Mouse (Mus musculus): ENCODE results near the gene 3110040M04Rik.

Gene 3110040M04Rik

GRCm38 (mm10) chr1:151192739-151193138, 11.2 kb upstream of the 3110040M04Rik start:
- 91% methylated on average over 15 of the region's 15 CpGs for whole genome bisulfite sequencing

DNA sequence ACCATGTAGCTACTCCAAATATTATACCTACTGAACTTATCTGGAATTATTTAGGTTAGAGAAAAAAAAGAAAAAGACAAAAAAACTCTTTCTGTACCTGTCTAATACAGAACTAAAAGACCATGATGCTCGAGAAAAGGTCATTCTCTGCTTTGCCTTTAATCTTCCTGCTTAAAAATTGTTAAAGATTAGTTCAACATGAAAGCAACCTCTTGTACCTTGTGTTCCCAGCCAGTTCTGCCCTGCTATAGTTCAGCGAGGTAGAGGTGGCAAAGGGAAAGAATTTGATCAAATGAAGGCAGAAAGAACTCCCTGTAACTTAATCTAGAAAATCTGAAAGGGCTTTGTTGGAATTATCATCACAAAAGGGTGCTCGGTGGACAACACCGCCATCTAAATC, 7.9 kb upstream of the 3110040M04Rik start:
- WGBS: 84% methylated on average over 4 of the region's 4 CpGs

GRCm38 (mm10) chr1:151196690-151197089, 7.2 kb upstream of the 3110040M04Rik start:
- 97% methylated on average over 3 of the region's 3 CpGs for WGBS

DNA sequence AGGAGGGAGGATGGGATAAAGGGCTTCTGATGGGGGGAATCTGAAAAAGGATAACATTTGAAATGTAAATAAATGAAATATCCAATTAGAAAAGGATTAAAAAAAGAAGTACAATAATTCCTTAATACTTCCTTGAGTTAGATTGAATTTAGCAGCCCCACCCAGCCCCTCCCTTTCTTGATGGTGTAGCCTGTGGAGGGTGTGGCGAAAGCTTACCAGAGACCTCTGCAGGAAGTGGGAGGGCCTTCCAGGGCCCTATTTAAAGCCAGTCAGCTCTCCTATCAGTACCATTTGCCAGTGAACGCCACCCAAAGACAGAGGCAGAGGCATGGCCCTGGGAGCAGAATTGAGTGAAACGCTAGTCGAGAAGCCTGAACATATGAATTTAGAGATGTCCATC, 5.8 kb upstream of the 3110040M04Rik start, which contains the start of gene Gm47995:
Gene Gm47995, plus strand, starts transcription at position 329 of the 400 bp plus-strand sequence.
- 100% methylated on average over 1 of the region's 4 CpGs for WGBS

GRCm38 (mm10) chr1:151202771-151203170, 1.1 kb upstream of the 3110040M04Rik start:
- 79% methylated on average over 4 of the region's 5 CpGs for WGBS

- whole genome bisulfite sequencing: 65% methylated on average over 4 of the region's 5 CpGs
Measured at GRCm38 (mm10) chr1:151208493-151208892, 4.6 kb downstream of the 3110040M04Rik start.

GRCm38 (mm10) chr1:151209824-151210355, 6.0 kb downstream of the 3110040M04Rik start, which contains the start of gene Gm47996:
TSS of gene Gm47996 (plus strand) at chr1:151210131.
- 98% methylated on average over 4 of the region's 8 CpGs for WGBS

DNA sequence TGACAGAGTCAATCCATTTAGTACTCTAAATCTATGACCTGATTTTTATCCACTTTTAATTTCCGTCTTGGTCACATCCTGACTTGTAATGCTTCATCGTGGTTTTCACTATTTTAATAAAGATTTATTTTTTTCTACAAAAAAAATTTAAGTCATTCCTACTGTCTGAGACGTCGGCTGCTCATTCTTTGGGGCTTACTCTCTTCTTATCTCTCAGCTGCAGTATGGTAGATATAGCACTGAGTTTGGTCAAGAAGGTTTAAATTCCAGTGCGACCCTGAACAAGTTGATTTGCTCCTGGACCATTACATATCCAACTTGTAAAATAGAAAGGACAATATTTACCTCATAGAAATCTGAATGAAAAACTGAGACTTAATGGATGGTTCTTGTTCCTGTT, 7.7 kb downstream of the 3110040M04Rik start:
- WGBS: 98% methylated on average over 5 of the region's 5 CpGs

DNA sequence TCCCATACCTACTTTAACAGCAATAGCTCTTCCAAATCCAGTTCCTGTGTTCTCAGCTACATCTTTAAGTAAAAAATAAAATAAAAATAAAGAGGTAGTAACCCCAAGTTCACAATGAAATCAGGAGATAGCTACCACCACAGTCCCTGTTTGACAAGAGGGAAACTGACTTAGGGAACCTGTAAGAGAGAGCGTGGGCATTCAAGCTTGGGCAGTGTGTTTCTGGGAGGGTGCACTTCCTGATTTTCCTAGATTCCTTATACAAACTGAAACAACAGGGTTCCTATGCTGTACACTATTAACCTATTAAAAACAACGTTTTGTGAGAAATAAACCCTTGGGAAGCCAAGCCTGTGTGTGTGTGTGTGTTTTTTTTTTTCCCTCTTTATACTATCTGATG, 10.9 kb downstream of the 3110040M04Rik start:
- WGBS: 73% methylated on average over 2 of the region's 2 CpGs

GRCm38 (mm10) chr1:151215985-151216384, 12.1 kb downstream of the 3110040M04Rik start:
- 80% methylated on average over 1 of the region's 1 CpGs for WGBS

GRCm38 (mm10) chr1:151216417-151216816, 12.5 kb downstream of the 3110040M04Rik start:
- WGBS: 92% methylated on average over 3 of the region's 3 CpGs

DNA sequence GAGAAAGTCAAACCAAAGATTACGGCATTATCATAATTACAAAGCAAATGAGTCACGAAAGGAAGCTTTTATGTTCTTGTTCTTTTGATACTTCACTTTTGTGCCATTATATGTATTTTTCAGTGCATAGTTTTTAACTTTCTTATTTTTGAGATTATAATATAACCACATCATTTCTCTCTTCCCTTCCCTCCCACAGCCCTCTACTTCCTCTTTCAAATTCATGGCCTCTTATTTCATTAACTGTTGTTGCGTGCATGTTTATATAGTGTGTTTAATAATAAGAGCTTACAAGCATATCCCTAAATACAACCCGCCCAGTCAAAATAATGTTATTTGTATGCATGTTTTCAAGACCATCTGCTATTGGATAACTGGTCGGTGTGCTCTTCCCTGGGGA, 15.1 kb downstream of the 3110040M04Rik start:
- WGBS: 97% methylated on average over 5 of the region's 5 CpGs

DNA sequence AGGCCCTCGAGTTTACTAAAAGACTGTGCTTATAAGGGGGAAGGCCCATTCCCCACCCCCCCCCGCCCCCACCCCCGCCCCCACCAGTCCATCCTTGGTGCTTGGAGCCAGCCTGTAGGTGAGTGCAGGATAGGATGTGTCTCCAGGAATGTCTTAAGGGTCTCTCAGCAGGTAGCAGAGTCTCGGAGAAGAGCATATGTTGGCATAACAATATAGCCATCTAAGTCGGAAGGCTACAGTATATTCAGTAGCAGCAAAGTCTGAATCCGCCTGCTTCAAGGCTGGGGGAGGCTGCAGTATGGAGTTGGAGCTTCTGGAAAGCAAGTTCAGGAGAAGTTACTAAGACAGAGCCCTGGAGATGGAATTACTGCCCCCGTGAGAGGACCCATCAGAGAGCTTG, 16.2 kb downstream of the 3110040M04Rik start:
- WGBS: 80% methylated on average over 7 of the region's 7 CpGs

DNA sequence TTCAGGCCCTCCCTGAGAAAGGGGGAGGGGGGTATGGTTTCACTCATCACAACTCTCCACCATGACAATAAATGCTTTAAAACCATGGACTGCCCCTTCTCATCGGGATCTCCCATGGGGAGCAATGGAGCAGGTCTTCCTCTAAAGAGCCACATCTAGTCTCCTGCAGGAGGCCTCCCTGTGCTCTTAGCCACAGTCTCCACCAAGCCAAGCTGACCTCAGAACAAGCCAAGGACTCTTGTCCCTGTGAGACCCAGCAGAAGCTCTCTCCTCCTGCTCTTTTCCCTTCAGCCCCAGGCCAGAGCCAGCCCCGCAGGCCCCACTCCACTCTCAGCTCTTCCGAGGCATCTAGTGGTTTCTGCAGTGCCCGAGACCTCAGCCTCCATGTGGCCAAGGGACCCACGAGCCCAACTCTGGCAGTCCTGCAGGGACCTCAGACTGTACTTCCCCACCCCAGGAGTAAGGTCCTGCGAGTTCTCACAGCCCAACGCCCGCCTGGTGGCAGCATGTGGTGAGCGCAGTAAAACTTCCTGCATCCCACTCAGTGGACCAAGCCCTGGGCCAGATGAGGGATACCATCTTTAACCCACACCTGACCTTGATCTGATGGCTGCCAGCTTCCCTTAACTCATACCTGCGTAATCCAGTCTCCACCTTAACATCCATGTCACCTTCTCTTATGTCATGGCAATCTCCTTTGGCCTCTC, 18.8 kb downstream of the 3110040M04Rik start:
- WGBS: 95% methylated on average over 10 of the region's 10 CpGs

DNA sequence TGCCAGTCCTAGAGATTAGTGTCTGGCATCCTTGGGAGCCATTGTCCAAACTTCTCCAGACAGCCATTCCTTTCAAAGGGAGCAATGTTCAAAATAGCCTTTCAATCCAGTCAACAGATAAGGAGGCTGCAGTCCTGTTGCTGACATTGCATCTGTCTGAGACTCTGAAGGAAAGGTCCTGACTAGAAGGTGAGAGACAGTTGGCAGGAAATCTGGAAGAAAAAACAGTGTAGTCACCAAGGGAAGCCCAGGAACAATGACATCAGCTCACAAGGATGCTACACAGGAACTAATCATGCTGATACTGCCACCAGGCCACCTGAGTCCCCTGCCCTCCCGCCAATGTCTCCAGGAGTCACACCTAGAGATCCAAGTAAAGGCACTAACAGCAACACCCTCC, 19.5 kb downstream of the 3110040M04Rik start:
- 84% methylated on average over 1 of the region's 1 CpGs for WGBS

DNA sequence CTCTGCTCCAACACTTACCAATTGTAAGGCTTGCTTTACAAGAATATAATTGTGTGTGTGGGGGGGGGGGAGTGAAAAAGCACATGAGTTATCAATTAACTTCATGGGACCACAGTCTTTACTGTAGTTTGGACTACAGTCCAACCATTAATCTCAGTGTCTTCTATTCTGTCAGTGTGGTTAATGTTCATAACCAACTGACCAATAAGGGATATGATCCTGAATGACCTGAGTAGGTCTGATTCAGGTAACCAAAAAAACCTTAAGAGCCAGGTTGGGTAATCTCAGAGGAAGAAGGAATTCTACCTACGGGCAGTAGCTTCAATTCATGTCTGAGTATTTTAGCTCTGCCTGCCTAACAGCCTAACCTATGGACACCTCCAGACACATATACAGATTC, 20.6 kb downstream of the 3110040M04Rik start:
- 98% methylated on average over 1 of the region's 1 CpGs for WGBS

GRCm38 (mm10) chr1:151227506-151227905, 23.6 kb downstream of the 3110040M04Rik start:
- 83% methylated on average over 8 of the region's 8 CpGs for WGBS

DNA sequence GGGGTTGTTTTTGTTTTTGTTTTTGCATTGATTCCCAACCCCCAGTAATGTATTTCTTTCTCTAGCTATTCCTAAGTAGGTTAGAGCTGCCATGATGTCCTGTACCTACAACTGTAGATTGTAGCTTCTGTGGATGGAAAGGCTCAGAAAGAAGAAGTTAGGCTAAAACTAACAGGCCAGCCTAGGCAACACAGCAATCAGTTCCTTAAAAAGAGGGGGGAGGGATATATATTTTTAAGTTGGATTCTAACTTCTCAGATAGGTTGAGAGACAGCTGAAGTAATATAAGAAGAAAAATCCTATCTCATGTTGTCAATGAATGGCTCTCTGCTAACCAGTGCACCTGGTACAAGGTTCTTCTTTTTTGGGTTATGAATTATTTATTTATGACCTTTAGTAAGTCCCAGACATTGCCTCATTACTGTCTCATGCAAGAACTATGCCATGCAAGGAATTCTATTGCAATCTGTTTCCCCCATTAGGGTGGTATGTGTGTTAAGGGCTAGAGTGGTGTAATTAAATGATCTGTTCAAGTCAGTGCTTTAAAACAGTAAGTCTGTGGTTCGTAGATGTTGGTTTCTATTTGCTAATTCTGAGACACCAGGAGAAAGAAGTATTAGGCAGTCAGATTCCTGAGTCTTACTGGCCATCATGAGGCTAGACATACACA, 24.5 kb downstream of the 3110040M04Rik start:
- WGBS: 86% methylated on average over 1 of the region's 1 CpGs

- WGBS: 91% methylated on average over 3 of the region's 3 CpGs
Measured at GRCm38 (mm10) chr1:151232346-151232745, 28.4 kb downstream of the 3110040M04Rik start.

GRCm38 (mm10) chr1:151233756-151234155, 29.8 kb downstream of the 3110040M04Rik start:
- WGBS: 81% methylated on average over 3 of the region's 3 CpGs

DNA sequence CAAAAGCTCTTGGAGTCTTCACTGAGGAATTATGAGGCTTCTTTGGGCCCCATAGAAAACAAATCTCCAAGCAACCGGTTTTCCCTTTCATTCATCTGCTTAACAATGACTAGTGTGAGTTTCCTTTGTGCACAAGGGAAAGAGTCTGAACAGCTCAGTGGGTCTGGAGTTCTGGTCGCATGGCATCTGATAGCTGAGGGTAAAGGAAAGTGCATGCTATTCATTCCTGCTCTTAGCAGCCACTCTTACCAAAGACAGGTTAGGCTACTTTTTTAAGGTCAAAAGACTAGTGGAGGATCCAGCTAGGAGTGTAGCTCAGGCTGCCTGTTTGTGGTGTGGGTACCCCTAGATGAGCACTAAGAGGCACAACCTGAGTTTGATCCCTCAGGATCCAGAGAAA, 31.7 kb downstream of the 3110040M04Rik start:
- WGBS: 70% methylated on average over 2 of the region's 2 CpGs

GRCm38 (mm10) chr1:151236141-151236930, 32.4 kb downstream of the 3110040M04Rik start:
- WGBS: 29% methylated on average over 13 of the region's 13 CpGs
